Mouse (Mus musculus) liver, embryonic 14.5 days (tissue): ENCODE results near the gene Abcg1.

ENCODE experiments used
- CTCF ChIP-seq: IDR thresholded peaks from 2 replicates; pipeline ENCODE4 v1.5.1; 2016; ENCODE audit warnings: antibody characterized with exemption, low read depth, control low read depth
- EP300 ChIP-seq: IDR thresholded peaks from 2 replicates; pipeline ENCODE4 v1.6.1; 2016; ENCODE audit warnings: antibody characterized with exemption, low read depth

DNA sequence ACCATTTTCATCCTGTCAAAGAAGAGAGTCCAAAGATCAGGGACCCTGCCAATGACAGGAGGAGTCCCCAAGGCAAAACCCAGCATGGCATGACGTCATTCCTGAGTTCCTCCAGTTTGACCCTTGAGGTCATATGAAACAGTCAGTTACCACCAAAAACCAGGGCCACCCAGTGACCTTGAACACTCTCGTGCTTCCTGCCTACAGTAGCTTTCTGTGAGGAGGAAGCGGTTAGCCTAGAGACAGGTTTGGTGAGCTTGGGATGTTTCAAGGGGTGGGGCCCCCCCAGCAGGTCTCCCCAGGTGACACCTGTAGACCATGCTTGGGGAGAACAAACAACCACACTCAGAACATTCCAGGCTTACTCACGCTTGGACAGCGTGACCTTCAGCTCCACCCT lies 20.1 kb downstream of the Abcg1 start:
- TF ChIP-seq EP300 (no peak), CTCF (no peak)
